Mouse (Mus musculus) bone marrow, adult 2 months (tissue): ENCODE results near the gene Tm7sf3. TPM values are rescaled to one million over a fixed set of nuclear protein-coding genes. Genes with fewer than 3 reads are reported as not detected.

Source experiments
- H3K27ac ChIP-seq: fragments of 200-500 bp; 2 replicates; pipeline ENCODE4 v1.5.1; 2012; ENCODE audit warnings: low read depth, mild to moderate bottlenecking, control low read depth, inconsistent platforms, low read length; ENCODE audit not compliant: control insufficient read depth, poor library complexity, insufficient read depth
- H3K4me1 ChIP-seq: fragments of 200-500 bp; 2 replicates; pipeline ENCODE4 v1.6.1; 2011; ENCODE audit warnings: low read length; ENCODE audit not compliant: control insufficient read depth, insufficient read depth
- H3K4me3 ChIP-seq: fragments of 200-500 bp; replicated peaks from 2 replicates; pipeline ENCODE3; 2011; ENCODE audit warnings: mild to moderate bottlenecking, low read depth, low read length, control low read depth; ENCODE audit not compliant: control insufficient read depth
- CTCF ChIP-seq: fragments of 200-500 bp; IDR thresholded peaks from 2 replicates; pipeline ENCODE4 v1.5.1; 2011; ENCODE audit warnings: low read length, control low read depth; ENCODE audit not compliant: control insufficient read depth, insufficient read depth
- POLR2A ChIP-seq: fragments of 200-500 bp; IDR thresholded peaks from 2 replicates; pipeline ENCODE4 v1.6.1; 2011; ENCODE audit warnings: low read depth, mild to moderate bottlenecking, control low read depth, low read length, borderline replicate concordance; ENCODE audit not compliant: control insufficient read depth
- WGBS: fragments of 180-500 bp; shearing (Covaris S2); methylation state at CpG from one replicate; pipeline ENCODE4 v1.1.7; 2018; 5-methylcytosine and 5-hydroxymethylcytosine counted together
- polyA plus RNA-seq: library from polyadenylated mRNA; stranded (reverse); fragments of >200 nt; gene quantifications from 2 replicates; pipeline ENCODE4 v1.2.4, GENCODE M21; 2011; ENCODE audit warnings: low replicate concordance; ENCODE audit not compliant: missing spikeins, insufficient read depth, insufficient read length

Gene Tm7sf3
- polyA plus RNA-seq, 1 experiment = 20.1 TPM

DNA sequence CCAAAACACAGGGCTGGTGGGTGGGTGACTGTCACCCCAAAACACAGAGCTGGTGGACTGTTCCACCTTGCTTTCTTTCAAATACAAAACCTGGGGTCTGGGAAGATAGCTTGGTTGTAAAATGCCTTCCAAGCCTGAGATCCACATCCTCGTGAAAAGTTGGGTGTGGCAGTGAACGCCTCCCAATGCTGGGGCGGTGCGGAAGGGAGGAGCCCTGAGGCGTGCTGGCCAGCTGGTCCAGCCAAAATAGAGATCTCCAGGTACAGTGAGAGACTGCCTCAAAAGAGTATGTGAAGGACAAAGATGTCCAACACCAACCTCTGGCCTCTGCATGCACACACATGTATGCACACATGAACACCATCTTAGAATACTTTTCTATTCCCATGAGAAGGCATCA is 28.1 kb downstream of the Tm7sf3 start:
- no peak for TF ChIP-seq CTCF
- TF ChIP-seq POLR2A = no peak
- 77% methylated on average over 5 of the region's 5 CpGs for WGBS
- Histone ChIP-seq H3K4me1 (no peaks in the 10 kb centered on the region; the same call in 1 of the 2 replicates), H3K27ac (0 out of 2 replicates have a peak overlapping the region, but pooled peaks have one; percentile 1), H3K4me3 (no peak overlapping the region)

DNA sequence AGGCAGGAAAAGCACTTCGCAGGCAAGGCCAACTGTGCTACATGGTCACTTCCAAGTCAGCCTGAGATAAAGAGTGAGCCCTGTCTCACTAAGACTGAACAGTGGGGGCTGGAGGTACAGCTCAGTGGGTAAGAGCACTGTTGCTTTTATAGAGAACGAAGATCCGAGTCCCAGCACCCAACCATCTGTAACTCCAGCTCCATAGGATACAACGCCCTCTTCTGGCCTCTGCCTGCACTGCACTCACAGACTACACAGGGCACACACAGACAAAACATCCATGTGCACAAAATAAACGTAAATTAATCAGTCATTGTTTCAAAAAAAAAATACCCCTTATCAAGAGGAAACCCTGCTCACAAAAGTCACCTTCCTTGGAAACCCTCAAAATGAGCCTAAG is 28.7 kb downstream of the Tm7sf3 start:
- Histone ChIP-seq H3K27ac (no peak overlapping the region), H3K4me1 (no peaks in the 10 kb centered on the region; the same call in 1 of the 2 replicates), H3K4me3 (no peak overlapping the region)
- no peak for TF ChIP-seq POLR2A
- no peak for TF ChIP-seq CTCF
- WGBS = 90% methylated on average over 5 of the region's 5 CpGs

DNA sequence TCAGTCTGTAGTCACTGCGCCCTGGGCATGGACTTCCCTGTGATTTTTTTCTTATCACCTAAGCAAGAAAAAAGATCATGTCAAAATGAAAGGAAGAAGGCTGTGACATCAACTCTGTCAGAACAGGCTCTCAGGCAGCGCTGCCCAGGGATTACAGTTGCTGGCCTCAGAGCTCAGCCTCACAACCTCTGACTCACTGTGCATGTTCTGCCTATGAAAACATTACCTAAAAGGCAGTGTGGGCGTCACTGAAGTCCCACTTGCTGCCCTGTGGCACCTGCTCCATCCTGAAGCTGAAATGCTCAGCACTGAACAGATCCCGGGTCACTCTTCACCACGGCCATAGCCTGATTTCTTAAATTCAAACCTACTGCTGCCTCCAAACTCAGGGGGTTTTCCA is 29.9 kb downstream of the Tm7sf3 start:
- H3K4me1 ChIP-seq = no peaks in the 10 kb centered on the region; the same call in 1 of the 2 replicates

DNA sequence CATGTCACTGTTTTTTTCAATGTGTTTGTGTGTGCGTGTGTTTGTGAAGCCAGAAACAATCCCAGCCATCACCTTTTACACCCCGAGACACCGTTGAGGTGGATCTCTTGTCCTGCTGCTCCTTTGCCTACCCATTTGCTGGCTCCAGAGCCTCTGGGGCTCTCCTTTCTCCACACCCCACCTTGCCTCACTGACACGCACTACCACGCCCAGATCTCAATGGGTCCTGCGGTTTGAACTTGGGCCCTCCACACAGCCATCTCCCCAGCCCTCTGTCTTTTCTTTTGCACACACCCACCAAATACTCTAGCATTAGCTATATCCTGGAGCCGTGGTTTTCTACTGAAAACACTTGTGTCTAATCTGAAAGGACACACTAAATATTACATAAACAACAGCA is 30.7 kb downstream of the Tm7sf3 start:
- TF ChIP-seq CTCF (no peak), POLR2A (no peak)
- Histone ChIP-seq H3K4me3 (no peak overlapping the region), H3K4me1 (no peaks in the 10 kb centered on the region; the same call in 1 of the 2 replicates), H3K27ac (peak overlapping the region; percentile 80)
- WGBS = 72% methylated on average over 7 of the region's 7 CpGs

More for the DNA sequence above, 29.9 kb downstream of the Tm7sf3 start:
- WGBS = 91% methylated on average over 5 of the region's 5 CpGs
- Histone ChIP-seq H3K27ac (peak overlapping the region; percentile 19), H3K4me3 (no peak overlapping the region)
- TF ChIP-seq CTCF (no peak), POLR2A (no peak)

DNA sequence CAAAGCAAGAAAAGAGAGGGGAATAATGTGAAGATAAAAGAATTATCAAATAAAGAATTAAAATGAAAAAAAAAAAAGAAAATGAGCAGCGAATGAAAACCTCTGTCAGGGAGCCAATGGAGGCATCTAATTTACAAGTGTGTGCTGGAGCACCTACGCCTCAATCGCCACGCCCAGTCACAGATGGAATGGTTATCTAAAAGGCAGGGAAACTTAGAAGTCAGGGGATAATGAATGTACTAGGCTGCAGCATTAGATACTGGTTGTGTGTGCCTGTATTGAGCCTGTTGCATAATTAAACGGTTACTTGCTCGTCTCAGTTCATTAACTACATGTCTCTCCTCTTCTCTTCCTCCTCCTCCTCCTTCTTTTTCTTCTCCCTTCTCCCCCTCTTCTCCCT is 31.2 kb downstream of the Tm7sf3 start:
- TF ChIP-seq POLR2A (no peak), CTCF (no peak)
- WGBS = 55% methylated on average over 6 of the region's 6 CpGs
- H3K27ac ChIP-seq = peak overlapping the region; percentile 80
- H3K4me1 ChIP-seq = no peaks in the 10 kb centered on the region; the same call in 1 of the 2 replicates
- no peak overlapping the region for H3K4me3 ChIP-seq

DNA sequence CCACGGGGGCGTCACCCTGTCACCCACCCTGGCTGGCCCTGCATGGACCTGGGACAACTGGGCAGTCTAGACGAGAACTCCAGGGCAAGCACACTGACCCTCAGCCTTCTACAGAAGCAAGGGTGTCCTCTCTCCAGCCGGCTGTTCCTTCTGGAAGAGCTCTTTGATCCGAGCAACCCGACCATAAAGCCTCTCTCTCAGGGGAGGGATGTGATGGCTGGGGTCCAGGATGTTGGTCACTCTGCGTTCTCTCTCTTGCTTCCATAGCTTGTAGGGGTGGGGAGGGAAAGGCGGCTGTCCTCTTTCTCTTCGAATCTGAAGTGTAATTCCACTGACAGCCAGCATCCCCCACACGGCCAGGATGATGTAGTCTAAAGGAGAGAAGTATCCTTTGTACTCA is 39.0 kb downstream of the Tm7sf3 start:
- TF ChIP-seq CTCF (no peak), POLR2A (no peak)
- Histone ChIP-seq H3K4me1 (no peaks in the 10 kb centered on the region; the same call in 1 of the 2 replicates), H3K27ac (no peak overlapping the region), H3K4me3 (no peak overlapping the region)
- WGBS = 76% methylated on average over 10 of the region's 10 CpGs

DNA sequence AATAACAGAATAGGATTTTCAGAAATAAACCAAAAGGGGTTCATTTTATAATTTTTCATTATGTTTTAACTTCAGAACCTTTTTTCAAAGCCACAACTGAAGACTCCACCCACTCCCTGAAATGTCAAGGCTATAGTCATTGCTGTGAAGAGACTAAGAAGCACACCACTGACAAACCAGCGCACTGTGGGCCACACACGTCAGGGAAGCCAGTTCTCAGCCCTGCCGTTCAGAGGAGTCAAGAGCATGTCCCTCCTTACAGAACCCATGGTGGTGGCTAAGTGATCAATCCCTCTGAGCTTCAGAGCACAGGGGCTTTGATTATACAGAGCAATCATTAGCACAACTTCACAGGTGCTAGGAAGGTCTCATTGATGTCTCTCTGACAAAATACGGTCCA is 40.0 kb downstream of the Tm7sf3 start:
- 86% methylated on average over 4 of the region's 4 CpGs for WGBS
- no peak for TF ChIP-seq CTCF
- no peak for TF ChIP-seq POLR2A
- Histone ChIP-seq H3K4me3 (no peak overlapping the region), H3K27ac (no peak overlapping the region), H3K4me1 (no peaks in the 10 kb centered on the region; the same call in 1 of the 2 replicates)

DNA sequence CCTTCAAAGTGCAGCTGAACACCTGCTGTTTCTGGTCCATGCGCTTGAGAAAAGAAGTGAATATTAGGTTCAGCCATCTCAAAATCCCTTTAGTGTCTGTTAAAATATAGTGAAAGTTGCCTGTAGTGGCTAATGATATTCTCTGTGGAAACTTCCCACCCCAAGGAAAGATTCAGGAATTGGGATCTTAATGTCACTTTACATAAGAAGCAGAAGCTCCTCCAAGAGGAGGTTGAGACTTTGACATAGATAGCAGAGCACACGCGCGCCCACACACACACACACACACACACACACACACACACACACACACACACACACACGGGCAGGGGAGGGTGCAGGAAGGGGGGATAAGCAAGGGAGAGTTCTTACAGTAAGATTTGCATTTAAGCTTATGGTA is 57.5 kb downstream of the Tm7sf3 start:
- Histone ChIP-seq H3K4me3 (no peak overlapping the region), H3K4me1 (peaks cover 1% of the 10 kb centered on the region; the same call in 1 of the 2 replicates), H3K27ac (peak overlapping the region; percentile 10; the same call in 1 of the 2 replicates)
- 94% methylated on average over 5 of the region's 5 CpGs for WGBS
- TF ChIP-seq POLR2A = no peak
- TF ChIP-seq CTCF = no peak

DNA sequence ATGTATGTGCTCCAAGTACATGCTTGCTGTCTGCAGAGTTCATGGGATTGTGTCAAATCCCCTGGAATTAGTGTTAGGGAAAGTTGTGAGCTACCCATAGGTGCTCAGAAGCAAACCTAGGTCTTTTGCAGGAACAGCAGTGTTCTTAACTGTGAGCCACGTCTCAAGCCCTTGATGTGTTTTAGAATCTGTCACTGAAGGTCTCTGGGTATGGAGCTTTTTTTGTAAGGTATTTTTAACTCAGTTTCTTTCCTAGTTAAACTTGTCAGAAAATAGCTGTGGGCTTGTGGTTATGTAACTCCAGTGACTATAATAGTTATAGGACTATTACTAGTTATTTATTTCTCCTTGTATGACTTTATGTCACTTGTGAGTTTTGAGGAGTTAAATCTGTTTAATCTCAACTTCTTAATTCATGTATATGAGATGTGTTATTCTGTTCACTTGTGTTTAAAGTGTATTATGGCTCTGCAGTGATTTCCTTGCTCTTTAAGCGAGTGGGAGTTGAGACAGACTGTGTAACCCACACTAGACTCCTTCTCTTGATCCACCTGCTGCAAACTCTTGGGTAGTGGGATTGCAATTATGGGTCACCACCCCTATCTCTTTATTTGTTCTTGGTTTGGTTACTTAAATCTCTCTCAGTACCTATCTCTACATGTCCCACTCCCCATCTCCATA is 59.1 kb downstream of the Tm7sf3 start:
- Histone ChIP-seq H3K27ac (no peak overlapping the region), H3K4me1 (peaks cover 1% of the 10 kb centered on the region; the same call in 1 of the 2 replicates), H3K4me3 (no peak overlapping the region)
- TF ChIP-seq POLR2A (no peak), CTCF (no peak)
- WGBS = 79% methylated on average over 2 of the region's 2 CpGs
